Mouse (Mus musculus) G1E (cell line): Measurements from ENCODE around the gene Apaf1.

Source experiments
- CTCF ChIP-seq: IDR thresholded peaks from 2 replicates; pipeline ENCODE4 v1.5.1; 2012; ENCODE audit warnings: low read depth, low read length, inconsistent platforms, mixed read lengths
- GATA1 ChIP-seq: IDR thresholded peaks from 2 replicates; pipeline ENCODE4 v1.6.1; 2012; ENCODE audit warnings: borderline replicate concordance, low read length, inconsistent platforms, mixed read lengths
- POLR2AphosphoS5 ChIP-seq: IDR thresholded peaks from 2 replicates; pipeline ENCODE4 v1.6.1; 2012; ENCODE audit warnings: low read depth, low read length, inconsistent platforms; ENCODE audit not compliant: insufficient replicate concordance

- no peak for TF ChIP-seq GATA1
- no peak for TF ChIP-seq POLR2AphosphoS5
- no peak for TF ChIP-seq CTCF
These were observed 537 bp downstream of the Apaf1 start for GRCm38 (mm10) chr10:91081959-91082507.
